ENCODE assay signal across 16 mouse cellular contexts in genomic region chr11:8484538-8484937, GRCm38 (mm10).
"Had no signal": no experiment of that assay in that cellular context is flagged by ENCODE, and none has a peak within 500 bp of the region (broad histone marks: within the 10 kb centered on the region; RNA-seq: fewer than 3 reads in every experiment).

No protein-coding gene starts in this region.

- ATAC-seq: intestine, embryonic 16.5 days; lung, postnatal 0 days; midbrain, embryonic 15.5 days had no signal

- H3K36me3 ChIP-seq: midbrain, embryonic 10.5 days; midbrain, embryonic 15.5 days; neural tube, embryonic 12.5 days had no signal

- H3K4me3 ChIP-seq: limb, embryonic 10.5 days; midbrain, embryonic 10.5 days; midbrain, embryonic 15.5 days; neural tube, embryonic 12.5 days had no signal

- H3K9ac ChIP-seq: liver, embryonic 14.5 days; midbrain, embryonic 15.5 days; neural tube, embryonic 12.5 days had no signal

- H3K4me2 ChIP-seq: midbrain, embryonic 15.5 days; neural tube, embryonic 12.5 days had no signal

- DNase-seq: kidney, adult 9 months; kidney, postnatal 14 days; lung, adult 2 months; lung, postnatal 36 days; retina, postnatal 1 day; right cerebral cortex, postnatal 4 days; spleen, adult 18-20 months; thymus, adult 2 months; thymus, postnatal 25 days had no signal

- H3K9me3 ChIP-seq: limb, embryonic 10.5 days; midbrain, embryonic 10.5 days; midbrain, embryonic 15.5 days; neural tube, embryonic 12.5 days had no signal

- H3K27ac ChIP-seq: limb, embryonic 10.5 days; liver, embryonic 14.5 days; midbrain, embryonic 10.5 days; midbrain, embryonic 15.5 days; neural tube, embryonic 12.5 days had no signal

- H3K4me1 ChIP-seq: limb, embryonic 10.5 days; midbrain, embryonic 10.5 days; midbrain, embryonic 15.5 days had no signal

- H3K27me3 ChIP-seq: midbrain, embryonic 15.5 days; neural tube, embryonic 12.5 days had no signal
